Mouse (Mus musculus) embryonic facial prominence, embryonic 12.5 days (tissue): Measurements from ENCODE around the gene Scgb2b17. TPM values are rescaled to one million over a fixed set of nuclear protein-coding genes. Genes with fewer than 3 reads are reported as not detected.
"Not testable (repeated sequence)": the region's sequence is repeated elsewhere in the genome, so short reads cannot be mapped to it uniquely, and the experiment has no call there.

Experiments used
- ATAC-seq: fragments of 200-750 bp; cut with Nextera tagmentation; 2 replicates; pipeline ENCODE4 v1.8.0; 2017; ENCODE audit not compliant: insufficient number of reproducible peaks, insufficient read depth, low FRiP score, low TSS enrichment
- H3K27ac ChIP-seq: fragments of 300-500 bp; sonication (generic); 2 replicates; pipeline ENCODE4 v1.5.1; 2016; ENCODE audit warnings: mild to moderate bottlenecking
- H3K27me3 ChIP-seq: fragments of 300-500 bp; sonication (generic); 2 replicates; pipeline ENCODE4 v1.6.1; 2016; ENCODE audit warnings: mild to moderate bottlenecking, moderate library complexity
- H3K36me3 ChIP-seq: fragments of 300-500 bp; sonication (generic); 2 replicates; pipeline ENCODE4 v1.6.1; 2016; ENCODE audit warnings: mild to moderate bottlenecking
- H3K4me1 ChIP-seq: fragments of 300-500 bp; sonication (generic); 2 replicates; pipeline ENCODE4 v1.6.1; 2016
- H3K4me2 ChIP-seq: fragments of 300-500 bp; sonication (generic); replicated peaks from 2 replicates; pipeline ENCODE4 v1.6.1; 2016; ENCODE audit warnings: mild to moderate bottlenecking, moderate library complexity
- H3K4me3 ChIP-seq: fragments of 300-500 bp; sonication (generic); 2 replicates; pipeline ENCODE4 v1.5.1; 2016; ENCODE audit warnings: mild to moderate bottlenecking
- H3K9ac ChIP-seq: fragments of 300-500 bp; sonication (generic); 2 replicates; pipeline ENCODE4 v1.6.1; 2016; ENCODE audit warnings: mild to moderate bottlenecking, moderate library complexity
- H3K9me3 ChIP-seq: fragments of 300-500 bp; sonication (generic); 2 replicates; pipeline ENCODE4 v1.6.1; 2016; ENCODE audit warnings: mild to moderate bottlenecking, moderate library complexity
- polyA plus RNA-seq: library from polyadenylated mRNA; unstranded; fragments of >200 nt; fragmentation: Nextera tagmentation; extraction: Ambion mirVana; gene quantifications from 2 replicates; pipeline ENCODE4 v1.2.1, GENCODE M21; 2016

Gene Scgb2b17
- not detected in 2 replicates for polyA plus RNA-seq

DNA sequence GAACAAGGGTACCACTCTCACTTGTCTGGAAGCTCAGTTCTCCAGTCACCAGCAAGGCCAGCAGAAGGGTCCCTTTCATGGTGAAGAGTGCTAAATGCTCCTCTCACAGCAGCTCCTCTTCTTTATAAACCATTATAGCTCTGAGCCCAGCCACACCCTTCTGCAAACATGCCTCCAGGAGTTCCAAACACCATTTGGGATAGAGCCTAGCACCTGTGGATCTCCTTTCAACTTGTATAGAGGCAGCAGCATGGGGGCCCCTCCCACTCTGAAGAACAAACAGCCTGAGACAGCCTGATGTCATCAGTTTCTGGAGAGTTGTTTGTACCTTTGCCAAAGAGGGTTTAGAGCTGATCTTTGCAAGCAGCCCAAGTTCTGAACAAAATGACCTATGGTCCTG lies at the start of gene Scgb2b17:
Scgb2b17 (minus strand) TSS at position 101 of the 400 bp plus-strand sequence.
- H3K4me2 ChIP-seq, H3K27ac ChIP-seq, H3K27me3 ChIP-seq, H3K9me3 ChIP-seq, H3K4me3 ChIP-seq, H3K4me1 ChIP-seq, ATAC-seq, H3K9ac ChIP-seq, H3K36me3 ChIP-seq: not testable (repeated sequence)

GRCm38 (mm10) chr7:33063149-33063548 lies 6.8 kb upstream of the Scgb2b17 start, which contains the start of gene Scgb1b17:
Gene Scgb1b17 (plus strand): TSS chr7:33063449.
- ATAC-seq, H3K4me3 ChIP-seq, H3K4me1 ChIP-seq, H3K27me3 ChIP-seq, H3K36me3 ChIP-seq, H3K27ac ChIP-seq, H3K9me3 ChIP-seq, H3K9ac ChIP-seq, H3K4me2 ChIP-seq: not testable (repeated sequence)

Other genes starting within 250 kb of the Scgb2b17 start
- gene Scgb2b15, start 226.9 kb downstream of the Scgb2b17 start, polyA plus RNA-seq, result not detected in 2 replicates
- gene Scgb1b15, start 220.0 kb downstream of the Scgb2b17 start, polyA plus RNA-seq, result not detected in 2 replicates
- gene Scgb1b17, start 6.9 kb upstream of the Scgb2b17 start, polyA plus RNA-seq, result not detected in 2 replicates
- not detected in 2 replicates for gene Scgb2b18, start 117.3 kb upstream of the Scgb2b17 start, polyA plus RNA-seq
- not detected in 2 replicates for gene Scgb1b18, start 129.0 kb upstream of the Scgb2b17 start, polyA plus RNA-seq
- gene Scgb2b19, start 223.8 kb upstream of the Scgb2b17 start, polyA plus RNA-seq, result not detected in 2 replicates
- not detected in 2 replicates for gene Scgb1b19, start 230.7 kb upstream of the Scgb2b17 start, polyA plus RNA-seq